14 mouse cellular contexts compared by ENCODE assay signal in genomic region chr4:132567361-132567779, GRCm38 (mm10). TPM values are rescaled to one million over a fixed set of nuclear protein-coding genes. Genes with fewer than 3 reads are reported as not detected.
DNase-seq lines count a peak whose midpoint lies in the region; ATAC-seq and TF ChIP-seq lines count a peak whose summit lies in the region.
"Had no signal": no experiment of that assay in that cellular context is flagged by ENCODE, and none has a peak within 500 bp of the region (broad histone marks: within the 10 kb centered on the region; RNA-seq: fewer than 3 reads in every experiment).

No protein-coding gene starts in this region.

- H3K4me3 ChIP-seq in E14TG2a.4 (replicated peaks; ENCODE audit: low read length): peak overlapping the region; percentile 37
- H3K4me3 ChIP-seq: erythroblast, embryonic 14.5 days; limb, embryonic 13.5 days had no signal

- H3K36me3 ChIP-seq in E14TG2a.4 (ENCODE audit: insufficient read depth, low read length): no peaks in the 10 kb centered on the region
- H3K36me3 ChIP-seq: limb, embryonic 13.5 days had no signal

- no peaks in the 10 kb centered on the region for H3K9me3 ChIP-seq in E14TG2a.4 (ENCODE audit: low read length)

- peak; percentile 26 for DNase-seq in gastrocnemius, postnatal 10 days
- DNase-seq in gastrocnemius, adult 8-10 months (ENCODE audit: low spot score in 2 of 2): no peak
- DNase-seq in adrenal gland, postnatal 25 days: peak; percentile 30
- DNase-seq in lung, postnatal 14 days: peak; percentile 56
- no peak for DNase-seq in B cell, adult 2 months
- DNase-seq in layer of hippocampus, adult 18-20 months (ENCODE audit: low spot score in 2 of 2): no peak
- DNase-seq: cerebellum, adult 9-10 months; kidney, adult 9 months; midbrain, embryonic 14.5 days had no signal

- H3K27me3 ChIP-seq in E14TG2a.4 (ENCODE audit: insufficient read depth, low read length): peaks cover 17% of the 10 kb centered on the region
- H3K27me3 ChIP-seq: limb, embryonic 13.5 days had no signal

- H3K4me1 ChIP-seq in E14TG2a.4 (replicated peaks; ENCODE audit: low read depth, low read length): peaks cover 41% of the 10 kb centered on the region

- TF ChIP-seq CTCF in E14TG2a.4 (conservative IDR thresholded peaks at IDR 0.05; ENCODE audit: low read length): no peak

- no peak for ATAC-seq in erythroblast, adult 5-6 weeks (replicated peaks; ENCODE audit: low FRiP score, poor library complexity, severe bottlenecking)
- ATAC-seq: activated CD4-positive, CD25-positive, alpha-beta regulatory T cell, adult 4 months had no signal

RNA-seq across cellular contexts. Expression of gene Ptafr, which starts 3.5 kb away (rescaled TPM):
- 1 to 10 TPM; 2.0 to 2.8 TPM for total RNA-seq in gastrocnemius, postnatal 10 days (2021)
- 1 to 10 TPM in 1 of 4 experiments, under 1 TPM in 3; 0.15 to 1.0 (median 0.50) TPM for total RNA-seq in gastrocnemius, adult 8-10 months (2022)
- 0.76 and 0.97 TPM in 2 replicates for total RNA-seq in adrenal gland, postnatal 25 days (2021)
- total RNA-seq in erythroblast, adult 5-6 weeks (2015; ENCODE audit: low replicate concordance): 3.1 and 9.0 TPM in 2 replicates
- total RNA-seq in erythroblast, adult 5-6 weeks (2017; ENCODE audit: low replicate concordance): 6.6 and 7.7 TPM in 2 replicates
- total RNA-seq in layer of hippocampus, adult 18-20 months (2021): 1 to 10 TPM; 1.3 to 1.5 TPM

RNA-seq across cellular contexts. Expression of gene Dnajc8, which starts 32.0 kb away (rescaled TPM):
- 10 to 100 TPM; 70.0 to 74.9 TPM for total RNA-seq in gastrocnemius, postnatal 10 days (2021)
- 10 to 100 TPM; 34.4 to 50.4 (median 38.8) TPM for total RNA-seq in gastrocnemius, adult 8-10 months (2022)
- 114 and 119 TPM in 2 replicates for total RNA-seq in adrenal gland, postnatal 25 days (2021)
- 75.0 and 117 TPM in 2 replicates for total RNA-seq in erythroblast, adult 5-6 weeks (2015; ENCODE audit: low replicate concordance)
- total RNA-seq in erythroblast, adult 5-6 weeks (2017; ENCODE audit: low replicate concordance): 262 and 314 TPM in 2 replicates
- total RNA-seq in layer of hippocampus, adult 18-20 months (2021): 10 to 100 TPM; 87.9 to 92.5 TPM

RNA-seq across cellular contexts. Expression of gene Atpif1, which starts 33.9 kb away (rescaled TPM):
- 100 to 1,000 TPM; 115 to 139 TPM for total RNA-seq in gastrocnemius, postnatal 10 days (2021)
- 10 to 100 TPM; 48.3 to 57.9 (median 49.7) TPM for total RNA-seq in gastrocnemius, adult 8-10 months (2022)
- total RNA-seq in adrenal gland, postnatal 25 days (2021): 426 and 437 TPM in 2 replicates
- 715 and 778 TPM in 2 replicates for total RNA-seq in erythroblast, adult 5-6 weeks (2015; ENCODE audit: low replicate concordance)
- total RNA-seq in erythroblast, adult 5-6 weeks (2017; ENCODE audit: low replicate concordance): 2,175 and 2,816 TPM in 2 replicates
- total RNA-seq in layer of hippocampus, adult 18-20 months (2021): 100 to 1,000 TPM; 426 to 434 TPM

RNA-seq across cellular contexts. Expression of gene Sesn2, which starts 57.1 kb away (rescaled TPM):
- 1 to 10 TPM; 2.2 to 2.6 TPM for total RNA-seq in gastrocnemius, postnatal 10 days (2021)
- total RNA-seq in gastrocnemius, adult 8-10 months (2022): 1 to 10 TPM; 2.1 to 2.5 (median 2.2) TPM
- total RNA-seq in adrenal gland, postnatal 25 days (2021): 20.6 and 24.1 TPM in 2 replicates
- 3.7 and 4.6 TPM in 2 replicates for total RNA-seq in erythroblast, adult 5-6 weeks (2015; ENCODE audit: low replicate concordance)
- total RNA-seq in erythroblast, adult 5-6 weeks (2017; ENCODE audit: low replicate concordance): 5.8 and 6.6 TPM in 2 replicates
- 10 to 100 TPM; 14.4 to 16.8 TPM for total RNA-seq in layer of hippocampus, adult 18-20 months (2021)

Comparison
In these comparisons a context has a peak if more than half of its experiments do, and no peak if none do; other contexts are left out.
1. DNase-seq: peak in gastrocnemius, postnatal 10 days (single experiment), adrenal gland, postnatal 25 days (single experiment) and lung, postnatal 14 days (single experiment); none in gastrocnemius, adult 8-10 months (0 of 2), B cell, adult 2 months (0 of 2) and layer of hippocampus, adult 18-20 months (0 of 2).